In the genomic region with DNA sequence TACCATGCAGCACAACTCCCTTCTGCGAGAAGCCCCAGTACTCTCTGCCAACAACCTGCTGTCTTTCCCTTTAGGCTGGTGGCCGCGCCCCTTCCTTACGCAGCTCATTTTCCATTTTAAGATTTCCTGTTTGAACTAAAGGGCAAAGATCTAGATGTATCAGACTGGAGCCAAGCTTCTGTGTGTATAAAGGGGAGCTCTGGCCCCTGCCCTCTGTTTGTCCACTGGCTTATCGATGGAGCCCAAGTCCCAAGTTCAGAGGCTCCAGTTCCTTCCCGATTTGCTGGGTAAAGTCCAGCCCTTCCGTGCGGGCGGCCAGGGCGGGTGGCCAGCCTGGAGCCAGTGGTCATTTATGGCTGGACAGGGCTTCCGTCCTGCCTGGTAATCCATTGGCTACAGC, we compare ENCODE assay signal across 10 mouse cellular contexts.
A peak's percentile ranks its signal among the peaks of the same experiment; 100 is the strongest.
DNase-seq lines count a peak whose midpoint lies in the region; ATAC-seq lines count a peak whose summit lies in the region.
"Had no signal": no experiment of that assay in that cellular context is flagged by ENCODE, and none has a peak within 500 bp of the region (broad histone marks: within the 10 kb centered on the region; RNA-seq: fewer than 3 reads in every experiment).

No protein-coding gene starts in this region.

- H3K27me3 ChIP-seq in neural tube, embryonic 15.5 days (replicated peaks) = no peaks in the 10 kb centered on the region
- H3K27me3 ChIP-seq in hindbrain, embryonic 11.5 days (ENCODE audit: control insufficient read depth, insufficient read depth, low read length) = no peaks in the 10 kb centered on the region
- H3K27me3 ChIP-seq: hindbrain, embryonic 15.5 days had no signal

- ATAC-seq in neural tube, embryonic 15.5 days (ENCODE audit: low FRiP score) = no peak
- no peak for ATAC-seq in hindbrain, embryonic 11.5 days (ENCODE audit: low FRiP score)

- H3K36me3 ChIP-seq in neural tube, embryonic 15.5 days = no peaks in the 10 kb centered on the region
- no peaks in the 10 kb centered on the region for H3K36me3 ChIP-seq in hindbrain, embryonic 11.5 days (ENCODE audit: control insufficient read depth, insufficient read depth, low read length)
- H3K36me3 ChIP-seq: G1E; hindbrain, embryonic 15.5 days had no signal

- 88% methylated on average over 11 of the region's 11 CpGs for WGBS in neural tube, embryonic 15.5 days
- WGBS in hindbrain, embryonic 11.5 days = 92% methylated on average over 11 of the region's 11 CpGs

- peaks cover 2% of the 10 kb centered on the region; the same call in 1 of the 2 replicates for H3K4me1 ChIP-seq in neural tube, embryonic 15.5 days
- no peaks in the 10 kb centered on the region for H3K4me1 ChIP-seq in hindbrain, embryonic 11.5 days (replicated peaks; ENCODE audit: control insufficient read depth, insufficient read depth, low read length)

- H3K9me3 ChIP-seq in neural tube, embryonic 15.5 days (replicated peaks) = no peaks in the 10 kb centered on the region
- H3K9me3 ChIP-seq in hindbrain, embryonic 11.5 days (ENCODE audit: control insufficient read depth, low read length) = no peaks in the 10 kb centered on the region
- H3K9me3 ChIP-seq: hindbrain, embryonic 15.5 days had no signal

- H3K27ac ChIP-seq in neural tube, embryonic 15.5 days (replicated peaks) = no peak overlapping the region
- no peak overlapping the region for H3K27ac ChIP-seq in hindbrain, embryonic 11.5 days (ENCODE audit: low read depth, low read length)
- H3K27ac ChIP-seq: hindbrain, embryonic 15.5 days had no signal

- H3K9ac ChIP-seq in neural tube, embryonic 15.5 days (replicated peaks) = no peak overlapping the region
- H3K9ac ChIP-seq in hindbrain, embryonic 11.5 days (ENCODE audit: low read depth, low read length) = no peak overlapping the region
- H3K9ac ChIP-seq: hindbrain, embryonic 15.5 days had no signal

- no peak overlapping the region for H3K4me3 ChIP-seq in neural tube, embryonic 15.5 days (replicated peaks)
- H3K4me3 ChIP-seq in hindbrain, embryonic 11.5 days (ENCODE audit: low read depth, low read length) = no peak overlapping the region
- H3K4me3 ChIP-seq: hindbrain, embryonic 15.5 days had no signal

- no peak overlapping the region for H3K4me2 ChIP-seq in neural tube, embryonic 15.5 days
- no peak overlapping the region for H3K4me2 ChIP-seq in hindbrain, embryonic 11.5 days (replicated peaks; ENCODE audit: low read depth, low read length)
- H3K4me2 ChIP-seq: hindbrain, embryonic 15.5 days had no signal

- DNase-seq in adrenal gland, postnatal 25 days = peak; percentile 14
- peak; percentile 58 for DNase-seq in heart, adult 8-10 months (ENCODE audit: low spot score)
- peak; percentile 50 for DNase-seq in kidney, postnatal 14 days
- peak; percentile 72 for DNase-seq in lung, postnatal 10 days
- DNase-seq in left cerebral cortex, adult 18-20 months (ENCODE audit: low spot score in 2 of 2) = no peak
- DNase-seq in hindbrain, embryonic 11.5 days (ENCODE audit: low spot score) = no peak
- DNase-seq in frontal cortex, postnatal 36 days (ENCODE audit: low spot score in 2 of 2) = no peak

Comparison
In these comparisons a context has a peak if more than half of its experiments do, and no peak if none do; other contexts are left out.
1. DNase-seq: peak in adrenal gland, postnatal 25 days (single experiment), heart, adult 8-10 months (single experiment), kidney, postnatal 14 days (single experiment) and lung, postnatal 10 days (single experiment); none in left cerebral cortex, adult 18-20 months (0 of 2), hindbrain, embryonic 11.5 days (single experiment) and frontal cortex, postnatal 36 days (0 of 2).